Mouse (Mus musculus): ENCODE results near the gene Ugp2.

Gene Ugp2

GRCm38 (mm10) chr11:21371122-21371806 lies at the start of gene Ugp2:
Gene Ugp2, minus strand, starts transcription at chr11:21371201.
- peak; percentile 94 for DNase-seq (ENCODE audit: low spot score)

GRCm38 (mm10) chr11:21414911-21415381 lies 43.9 kb upstream of the Ugp2 start:
- no peak for DNase-seq (ENCODE audit: low spot score)

- DNase-seq (ENCODE audit: low spot score), result no peak
These were observed 35.7 kb upstream of the Ugp2 start for GRCm38 (mm10) chr11:21406668-21407067.

GRCm38 (mm10) chr11:21406141-21406540 lies 35.1 kb upstream of the Ugp2 start:
- DNase-seq (ENCODE audit: low spot score), result no peak

- no peak for DNase-seq (ENCODE audit: low spot score)
These were observed 32.9 kb upstream of the Ugp2 start for GRCm38 (mm10) chr11:21403877-21404276.

- DNase-seq (ENCODE audit: low spot score), result no peak
These were observed 31.7 kb upstream of the Ugp2 start for GRCm38 (mm10) chr11:21402481-21403254.

GRCm38 (mm10) chr11:21401248-21401647 lies 30.2 kb upstream of the Ugp2 start:
- DNase-seq (ENCODE audit: low spot score), result no peak

- DNase-seq (ENCODE audit: low spot score), result no peak
These were observed 28.2 kb upstream of the Ugp2 start for GRCm38 (mm10) chr11:21399186-21399681.

- DNase-seq (ENCODE audit: low spot score), result no peak
These were observed 27.5 kb upstream of the Ugp2 start for GRCm38 (mm10) chr11:21398464-21398863.

GRCm38 (mm10) chr11:21386790-21387189 lies 15.8 kb upstream of the Ugp2 start:
- no peak for DNase-seq (ENCODE audit: low spot score)

- DNase-seq (ENCODE audit: low spot score), result no peak
These were observed 3.1 kb upstream of the Ugp2 start for GRCm38 (mm10) chr11:21374096-21374495.

- DNase-seq (ENCODE audit: low spot score), result peak; percentile 72
These were observed 441 bp downstream of the Ugp2 start for GRCm38 (mm10) chr11:21370399-21371121.

GRCm38 (mm10) chr11:21369248-21370016 lies 1.6 kb downstream of the Ugp2 start:
- DNase-seq (ENCODE audit: low spot score), result no peak

- DNase-seq (ENCODE audit: low spot score), result no peak
These were observed 2.5 kb downstream of the Ugp2 start for GRCm38 (mm10) chr11:21368466-21368865.

GRCm38 (mm10) chr11:21363144-21363940 lies 7.7 kb downstream of the Ugp2 start:
- DNase-seq (ENCODE audit: low spot score), result no peak

- no peak for DNase-seq (ENCODE audit: low spot score)
These were observed 19.7 kb downstream of the Ugp2 start for GRCm38 (mm10) chr11:21351296-21351695.

GRCm38 (mm10) chr11:21348890-21349289 lies 22.1 kb downstream of the Ugp2 start:
- DNase-seq (ENCODE audit: low spot score), result no peak

GRCm38 (mm10) chr11:21346020-21346419 lies 25.0 kb downstream of the Ugp2 start:
- DNase-seq (ENCODE audit: low spot score), result no peak

GRCm38 (mm10) chr11:21343490-21343889 lies 27.5 kb downstream of the Ugp2 start:
- no peak for DNase-seq (ENCODE audit: low spot score)

GRCm38 (mm10) chr11:21339088-21339487 lies 31.9 kb downstream of the Ugp2 start:
- no peak for DNase-seq (ENCODE audit: low spot score)

GRCm38 (mm10) chr11:21337855-21338254 lies 33.1 kb downstream of the Ugp2 start:
- no peak for DNase-seq (ENCODE audit: low spot score)

Data from ovary, postnatal 14 days (tissue).